Mouse (Mus musculus) liver, embryonic 16.5 days (tissue): ENCODE results near the gene Ddx39b. TPM values are rescaled to one million over a fixed set of nuclear protein-coding genes. Genes with fewer than 3 reads are reported as not detected.

ENCODE experiments used
- microRNA-seq: library from miRNA; unstranded; fragments of <30 nt; microRNA quantifications from one replicate; pipeline ENCODE4, GENCODE M21; 2016
- polyA plus RNA-seq: library from polyadenylated mRNA; unstranded; fragments of >200 nt; fragmentation: Nextera tagmentation; extraction: Ambion mirVana; gene quantifications from 2 replicates; pipeline ENCODE4 v1.2.1, GENCODE M21; 2015

Gene Ddx39b
- polyA plus RNA-seq, 1 experiment from 2014 or later = 128 TPM

Small RNA genes lying within 50 kb of the gene (microRNA-seq; reads per million reads assigned to microRNA genes)
- gene Mir6973a = not detected
- not detected for gene Mir6974
- gene Mir6975 = 2.2 reads per million
- 0.98 reads per million for gene Mir8094

Other genes starting within 250 kb of the Ddx39b start
- 82.2 and 90.1 TPM in 2 replicates for gene Vars, start 240.8 kb upstream of the Ddx39b start, polyA plus RNA-seq
- gene Vwa7, start 225.2 kb upstream of the Ddx39b start, polyA plus RNA-seq = 0.09 and 0.13 TPM in 2 replicates
- gene Sapcd1, start 213.7 kb upstream of the Ddx39b start, polyA plus RNA-seq = 2.2 and 2.6 TPM in 2 replicates
- 4.2 and 4.6 TPM in 2 replicates for gene Msh5, start 195.0 kb upstream of the Ddx39b start, polyA plus RNA-seq
- gene Clic1, start 191.8 kb upstream of the Ddx39b start, polyA plus RNA-seq = 112 and 121 TPM in 2 replicates
- gene Ddah2, start 182.7 kb upstream of the Ddx39b start, polyA plus RNA-seq = 16.3 and 18.1 TPM in 2 replicates
- 0.24 and 0.37 TPM in 2 replicates for gene Ly6g6c, start 176.4 kb upstream of the Ddx39b start, polyA plus RNA-seq
- 3.4 and 4.5 TPM in 2 replicates for gene Mpig6b, start 175.6 kb upstream of the Ddx39b start, polyA plus RNA-seq
- gene Ly6g6e, start 164.8 kb upstream of the Ddx39b start, polyA plus RNA-seq = 0.17 TPM in 1 of 2 replicates, not detected in the other
- gene Ly6g6d, start 163.7 kb upstream of the Ddx39b start, polyA plus RNA-seq = 0.55 and 0.77 TPM in 2 replicates
- gene Ly6g6f, start 156.1 kb upstream of the Ddx39b start, polyA plus RNA-seq = 4.0 and 5.7 TPM in 2 replicates
- gene Abhd16a, start 152.5 kb upstream of the Ddx39b start, polyA plus RNA-seq = 47.4 and 52.1 TPM in 2 replicates
- gene Ly6g5c, start 133.5 kb upstream of the Ddx39b start, polyA plus RNA-seq = not detected in 2 replicates
- gene Ly6g5b, start 126.3 kb upstream of the Ddx39b start, polyA plus RNA-seq = 0.33 and 0.35 TPM in 2 replicates
- 12.4 and 12.9 TPM in 2 replicates for gene Gpank1, start 120.3 kb upstream of the Ddx39b start, polyA plus RNA-seq
- gene Csnk2b, start 119.7 kb upstream of the Ddx39b start, polyA plus RNA-seq = 115 and 123 TPM in 2 replicates
- gene D17H6S53E, start 115.4 kb upstream of the Ddx39b start, polyA plus RNA-seq = 2.7 TPM in 2 replicates
- gene Apom, start 109.7 kb upstream of the Ddx39b start, polyA plus RNA-seq = 959 and 972 TPM in 2 replicates
- gene Bag6, start 106.6 kb upstream of the Ddx39b start, polyA plus RNA-seq = 19.7 and 21.4 TPM in 2 replicates
- 38.4 and 45.0 TPM in 2 replicates for gene Prrc2a, start 76.8 kb upstream of the Ddx39b start, polyA plus RNA-seq
- gene Aif1, start 65.7 kb upstream of the Ddx39b start, polyA plus RNA-seq = 22.8 and 23.2 TPM in 2 replicates
- gene Lst1, start 53.3 kb upstream of the Ddx39b start, polyA plus RNA-seq = 38.8 and 41.4 TPM in 2 replicates
- 1.2 and 2.4 TPM in 2 replicates for gene Ltb, start 47.3 kb upstream of the Ddx39b start, polyA plus RNA-seq
- 0.36 and 0.48 TPM in 2 replicates for gene Tnf, start 39.7 kb upstream of the Ddx39b start, polyA plus RNA-seq
- gene Lta, start 36.4 kb upstream of the Ddx39b start, polyA plus RNA-seq = not detected in 2 replicates
- gene Gm16181, start 20.9 kb upstream of the Ddx39b start, polyA plus RNA-seq = not detected in 2 replicates
- 0.58 and 1.0 TPM in 2 replicates for gene Atp6v1g2, start 8.1 kb upstream of the Ddx39b start, polyA plus RNA-seq
- 2.8 and 2.9 TPM in 2 replicates for gene Nfkbil1, start 6.0 kb upstream of the Ddx39b start, polyA plus RNA-seq
- 98.3 and 107 TPM in 2 replicates for gene H2-D1, start 21.0 kb downstream of the Ddx39b start, polyA plus RNA-seq
- gene H2-Q1, start 78.7 kb downstream of the Ddx39b start, polyA plus RNA-seq = 0.56 and 0.77 TPM in 2 replicates
- gene H2-Q2, start 100.5 kb downstream of the Ddx39b start, polyA plus RNA-seq = 1.3 and 2.6 TPM in 2 replicates
- gene H2-Q4, start 137.9 kb downstream of the Ddx39b start, polyA plus RNA-seq = 2.1 and 2.5 TPM in 2 replicates
- 8.7 and 9.7 TPM in 2 replicates for gene H2-Q6, start 183.1 kb downstream of the Ddx39b start, polyA plus RNA-seq
- 16.0 and 16.6 TPM in 2 replicates for gene H2-Q7, start 197.4 kb downstream of the Ddx39b start, polyA plus RNA-seq
- 377 and 430 TPM in 2 replicates for gene H2-Q10, start 228.3 kb downstream of the Ddx39b start, polyA plus RNA-seq